Mouse (Mus musculus): ENCODE results near the gene Rbm34.
"Not testable (repeated sequence)": the region's sequence is repeated elsewhere in the genome, so short reads cannot be mapped to it uniquely, and the experiment has no call there.

Gene Rbm34

GRCm38 (mm10) chr8:126970579-126971313, at the start of gene Rbm34:
Rbm34 (minus strand) TSS chr8:126971071.
- DNase-seq (ENCODE audit: low read depth, low spot score) = peak; percentile 89

DNA sequence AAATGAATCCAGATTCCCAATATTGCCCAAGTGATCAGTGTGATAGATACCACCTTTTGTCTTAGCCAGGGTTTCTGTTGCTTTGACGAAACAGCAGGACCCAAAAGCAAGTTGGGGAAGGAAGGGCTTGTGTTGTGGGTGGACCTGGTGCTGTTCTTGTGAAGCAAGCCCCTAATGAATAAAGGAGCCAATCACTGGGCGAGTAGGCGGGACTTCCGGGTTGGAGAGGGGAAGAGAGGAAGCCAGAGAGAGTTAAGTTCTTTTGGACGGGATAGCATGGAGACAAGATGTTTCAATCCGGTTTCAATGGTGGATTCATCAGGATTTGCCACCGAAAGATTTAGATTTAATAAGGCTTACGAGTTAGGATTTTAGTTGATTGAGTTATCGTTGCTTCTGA, 40.8 kb upstream of the Rbm34 start:
- DNase-seq (ENCODE audit: low read depth, low spot score) = no peak

- DNase-seq (ENCODE audit: low read depth, low spot score) = no peak
Measured at GRCm38 (mm10) chr8:126994506-126994905, 23.6 kb upstream of the Rbm34 start.

- DNase-seq (ENCODE audit: low read depth, low spot score) = no peak
Measured at GRCm38 (mm10) chr8:126989363-126990153, 18.7 kb upstream of the Rbm34 start.

GRCm38 (mm10) chr8:126988346-126989006, 17.6 kb upstream of the Rbm34 start:
- DNase-seq (ENCODE audit: low read depth, low spot score) = no peak

GRCm38 (mm10) chr8:126986495-126986894, 15.6 kb upstream of the Rbm34 start:
- DNase-seq (ENCODE audit: low read depth, low spot score) = no peak

- DNase-seq (ENCODE audit: low read depth, low spot score) = no peak
Measured at GRCm38 (mm10) chr8:126980046-126980445, 9.2 kb upstream of the Rbm34 start.

DNA sequence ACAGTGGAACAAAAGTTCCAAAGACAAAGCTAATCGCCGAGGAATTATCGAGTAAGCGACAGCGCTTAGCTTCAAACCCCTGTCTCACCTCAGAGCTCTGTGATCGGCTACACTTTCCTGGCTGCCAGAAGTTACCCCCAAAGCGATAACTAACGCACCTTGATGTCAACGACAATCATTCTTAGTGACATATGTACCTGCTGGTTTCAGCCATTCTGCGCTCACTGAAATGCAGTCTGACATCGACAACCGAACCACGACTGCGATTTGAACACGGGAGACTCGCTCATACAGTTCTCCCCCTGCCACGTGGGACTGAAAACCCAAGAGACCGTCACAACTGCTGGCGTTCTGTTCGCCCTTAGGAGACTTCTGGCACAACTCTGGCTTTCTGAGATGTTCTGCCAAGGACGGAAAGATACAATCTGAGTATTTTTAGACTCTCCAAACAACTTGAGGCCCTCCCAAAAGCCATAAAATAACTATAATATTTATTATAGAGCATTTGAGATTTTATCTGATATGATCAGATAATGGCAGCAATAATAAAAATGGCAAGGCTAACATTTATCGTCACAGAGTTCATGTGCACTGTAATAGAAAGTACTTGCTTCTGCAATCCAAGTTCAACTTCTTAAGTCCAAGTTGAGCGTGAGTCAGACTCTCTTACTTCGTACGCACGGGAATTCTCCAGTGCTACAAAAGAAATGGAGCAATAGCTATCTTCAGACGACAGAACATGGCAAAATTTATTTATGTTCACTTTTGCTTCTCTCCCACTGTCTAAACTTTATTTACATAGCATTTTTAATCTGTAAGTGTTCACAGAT, 8.4 kb upstream of the Rbm34 start:
- no peak for DNase-seq (ENCODE audit: low read depth, low spot score)

- DNase-seq (ENCODE audit: low read depth, low spot score) = not testable (repeated sequence)
Measured at GRCm38 (mm10) chr8:126978535-126978934, 7.7 kb upstream of the Rbm34 start.

DNA sequence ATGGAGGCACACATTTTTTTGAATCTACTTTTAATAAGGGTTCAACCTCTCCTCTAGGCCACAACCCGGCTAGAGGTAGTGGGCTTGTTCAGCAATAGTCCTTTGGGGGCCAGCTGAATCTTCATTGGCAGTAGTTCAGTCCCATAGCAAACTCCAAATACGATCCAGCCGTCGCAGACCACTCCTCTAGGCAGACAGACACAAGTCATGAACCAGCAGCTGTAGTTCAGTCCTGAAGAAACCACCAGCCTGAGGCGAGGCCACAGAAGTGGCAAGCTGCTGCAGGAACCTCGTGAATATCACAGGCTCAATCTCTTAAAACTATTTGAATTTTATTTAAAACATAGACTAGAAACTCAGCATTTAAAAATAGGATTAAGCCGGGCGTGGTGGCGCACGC, 7.2 kb upstream of the Rbm34 start:
- no peak for DNase-seq (ENCODE audit: low read depth, low spot score)

DNA sequence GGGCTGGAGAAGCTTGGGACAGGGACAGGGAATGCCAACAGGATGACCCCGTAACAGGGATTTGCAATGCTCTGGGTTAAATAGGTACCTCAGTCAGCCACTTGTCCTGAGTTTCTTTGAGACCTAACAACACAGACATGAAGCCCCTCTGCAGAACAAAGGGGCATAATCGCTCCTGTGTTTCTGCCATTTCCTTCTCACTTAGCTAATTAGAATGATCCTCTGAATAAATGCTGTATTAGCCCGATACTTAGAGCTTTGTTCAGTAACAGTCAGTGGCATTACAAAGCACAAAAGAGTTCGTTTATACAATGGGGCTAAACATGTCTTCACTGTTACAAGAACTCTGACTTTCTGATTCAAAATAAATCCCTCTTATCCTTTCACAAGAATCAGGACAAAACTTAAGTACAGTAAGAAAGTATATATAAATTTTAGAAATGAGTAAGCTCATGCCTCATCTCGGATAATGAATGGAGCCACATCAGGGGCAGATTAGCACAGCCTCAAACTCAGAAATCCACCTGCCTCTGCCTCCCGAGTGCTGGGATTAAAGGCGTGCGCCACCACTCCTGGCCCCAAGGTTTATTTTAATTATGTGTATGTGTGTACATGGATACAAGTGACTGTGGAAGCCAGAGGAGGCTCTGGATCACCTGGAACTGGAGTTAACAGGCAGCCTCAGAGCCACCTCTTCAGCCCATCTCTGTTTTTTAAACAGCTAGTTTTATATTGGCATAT, 5.9 kb upstream of the Rbm34 start:
- DNase-seq (ENCODE audit: low read depth, low spot score) = no peak

DNA sequence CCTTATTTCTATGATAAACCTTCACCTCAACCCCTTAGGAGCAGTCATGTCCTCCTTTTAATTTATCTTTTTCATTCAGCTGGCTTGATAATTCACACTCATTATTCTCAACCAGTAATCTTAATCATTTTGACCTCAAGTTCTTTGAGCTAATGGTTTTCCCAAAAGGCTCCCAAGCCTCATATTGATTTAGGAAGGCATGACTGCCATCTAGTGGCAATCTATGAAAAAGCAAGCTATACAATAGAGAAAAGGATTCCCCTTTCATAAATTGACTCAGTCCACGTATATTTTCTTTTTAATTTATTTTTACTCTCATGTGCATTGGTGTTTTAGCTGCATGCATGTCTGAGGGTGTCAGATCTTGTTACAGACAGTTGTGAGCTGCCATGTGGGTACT, 4.8 kb upstream of the Rbm34 start:
- no peak for DNase-seq (ENCODE audit: low read depth, low spot score)

GRCm38 (mm10) chr8:126974511-126974910, 3.6 kb upstream of the Rbm34 start:
- DNase-seq (ENCODE audit: low read depth, low spot score) = no peak

GRCm38 (mm10) chr8:126973686-126974265, 2.9 kb upstream of the Rbm34 start:
- no peak for DNase-seq (ENCODE audit: low read depth, low spot score)

DNA sequence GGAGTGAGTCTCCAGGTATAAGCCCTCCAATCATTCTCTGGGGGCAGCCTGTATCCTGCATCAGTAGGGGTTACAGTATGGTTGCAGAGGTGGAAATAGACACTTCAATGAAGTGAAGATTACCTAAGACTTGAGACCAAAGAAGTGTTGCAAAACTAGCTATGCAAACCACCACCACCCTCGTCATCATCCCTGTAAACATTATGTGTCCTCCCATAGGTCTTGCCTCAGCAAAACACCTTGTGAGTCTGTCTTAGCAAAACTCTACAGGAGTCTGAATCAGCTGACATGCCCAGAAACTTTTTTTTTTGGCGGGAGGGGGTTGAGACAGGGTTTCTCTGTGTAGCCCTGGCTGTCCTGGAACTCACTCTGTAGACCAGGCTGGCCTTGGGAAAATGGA, 1.8 kb upstream of the Rbm34 start:
- DNase-seq (ENCODE audit: low read depth, low spot score) = no peak

GRCm38 (mm10) chr8:126972102-126972501, 1.2 kb upstream of the Rbm34 start:
- DNase-seq (ENCODE audit: low read depth, low spot score) = no peak

DNA sequence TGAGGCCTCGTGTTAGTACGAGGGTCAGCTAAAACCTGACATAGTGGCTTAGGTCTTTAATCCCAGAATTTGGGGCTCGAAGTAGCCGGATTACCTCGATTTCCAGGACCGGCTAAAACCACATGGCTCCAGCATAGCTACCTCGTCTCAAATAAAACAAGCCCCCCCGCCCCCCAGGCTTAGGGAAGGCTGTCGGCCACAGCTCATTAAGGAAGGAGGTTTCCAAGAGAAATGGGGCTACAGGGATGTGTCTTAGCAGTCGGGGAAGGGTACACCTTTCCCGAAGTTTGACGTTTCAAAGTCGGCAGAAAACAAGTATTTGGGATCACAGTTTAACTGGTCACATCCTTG, 418 bp upstream of the Rbm34 start:
- DNase-seq (ENCODE audit: low read depth, low spot score) = no peak

GRCm38 (mm10) chr8:126969546-126969945, 1.3 kb downstream of the Rbm34 start:
- no peak for DNase-seq (ENCODE audit: low read depth, low spot score)

GRCm38 (mm10) chr8:126968107-126968506, 2.8 kb downstream of the Rbm34 start:
- no peak for DNase-seq (ENCODE audit: low read depth, low spot score)

DNA sequence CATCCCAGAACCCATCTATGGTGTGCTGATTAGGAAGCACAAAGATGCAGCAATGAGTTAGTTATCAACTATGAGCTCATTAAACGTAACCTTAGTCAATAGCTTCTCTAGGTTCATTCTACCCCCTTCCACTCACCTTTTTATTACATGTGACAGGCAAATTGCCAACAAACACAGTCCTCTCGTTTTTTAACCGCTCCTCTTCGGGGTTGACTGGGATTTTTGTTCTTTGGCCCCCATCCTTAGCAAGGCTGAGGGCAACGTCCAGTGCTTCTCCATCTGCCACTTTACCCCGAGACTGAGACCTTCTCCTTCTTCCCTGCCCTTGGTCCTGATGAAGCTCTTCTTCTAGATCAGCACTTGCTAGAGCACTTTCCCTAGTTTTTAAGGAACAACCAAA, 5.6 kb downstream of the Rbm34 start:
- no peak for DNase-seq (ENCODE audit: low read depth, low spot score)

GRCm38 (mm10) chr8:126962871-126963270, 8.0 kb downstream of the Rbm34 start:
- DNase-seq (ENCODE audit: low read depth, low spot score) = no peak
